Mouse (Mus musculus) cerebellum, postnatal 36 days (tissue): ENCODE measurements around the gene 2810408A11Rik.
"Not testable (repeated sequence)": the region's sequence is repeated elsewhere in the genome, so short reads cannot be mapped to it uniquely, and the experiment has no call there.

Experiments used
- DNase-seq, 2 experiments: peaks; one replicate each; pipeline ENCODE4 v3.0.0; 2021 to 2022; ENCODE audit warnings: mixed read lengths in 2 of 2

The 2810408A11Rik gene

DNA sequence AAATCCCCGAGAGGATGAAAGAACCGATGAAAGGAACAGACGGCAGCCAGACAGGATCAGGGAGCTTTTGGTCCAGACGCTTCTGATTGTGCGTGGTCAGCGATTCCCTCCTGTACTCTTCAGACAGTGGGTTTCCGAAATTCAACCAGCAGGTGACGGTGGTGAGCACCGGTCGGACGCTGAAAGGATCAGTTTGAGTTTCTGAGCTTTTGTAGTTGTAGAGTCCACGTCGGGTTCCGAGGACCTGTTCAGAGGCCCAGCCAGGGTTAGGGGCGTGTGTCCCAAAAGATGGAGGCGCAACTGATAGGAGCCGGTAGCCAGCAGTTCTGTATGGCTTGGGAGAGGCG is 20.3 kb downstream of the 2810408A11Rik start:
- DNase-seq, result peak; percentile 63 to 64

DNA sequence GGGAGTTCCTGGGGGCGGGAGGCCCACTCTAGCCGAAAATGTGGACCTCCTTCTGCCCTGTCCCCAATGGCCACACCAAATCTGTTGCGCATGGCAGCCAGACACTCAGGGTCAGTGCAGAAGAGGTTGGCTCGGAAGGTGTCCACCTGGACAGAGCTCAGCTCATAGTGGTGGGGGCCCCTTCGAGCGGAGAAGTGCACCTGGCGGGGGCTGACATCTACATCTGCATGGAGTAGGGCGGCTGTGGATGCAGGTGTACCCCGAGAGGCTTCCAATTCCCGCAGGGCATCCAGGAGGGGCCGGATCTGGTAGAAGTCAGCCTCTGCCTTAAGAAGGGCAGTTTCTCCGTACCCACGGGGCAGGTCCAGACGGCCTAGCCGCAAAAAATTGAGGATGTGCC is 21.1 kb downstream of the 2810408A11Rik start:
- no peak for DNase-seq

DNA sequence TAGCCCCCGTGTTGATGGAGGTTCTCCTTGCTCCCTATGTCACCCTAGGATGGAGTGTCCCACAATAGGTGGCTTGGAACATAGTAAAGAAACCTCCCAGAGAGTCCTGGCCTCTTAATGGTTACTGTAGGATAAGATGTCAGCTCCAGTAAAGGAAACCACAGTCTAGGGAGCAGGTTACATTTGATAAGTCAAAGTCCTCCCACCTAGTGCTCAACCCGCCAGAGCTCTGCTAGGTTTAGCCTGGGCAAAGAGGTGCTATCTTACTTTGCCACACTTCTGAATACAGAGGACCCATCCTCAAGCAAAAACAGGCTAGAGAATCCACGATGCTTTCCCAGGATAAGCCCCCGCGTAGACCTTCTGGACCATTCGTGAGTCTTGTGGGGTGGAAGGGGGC is 21.8 kb downstream of the 2810408A11Rik start:
- DNase-seq, result no peak

DNA sequence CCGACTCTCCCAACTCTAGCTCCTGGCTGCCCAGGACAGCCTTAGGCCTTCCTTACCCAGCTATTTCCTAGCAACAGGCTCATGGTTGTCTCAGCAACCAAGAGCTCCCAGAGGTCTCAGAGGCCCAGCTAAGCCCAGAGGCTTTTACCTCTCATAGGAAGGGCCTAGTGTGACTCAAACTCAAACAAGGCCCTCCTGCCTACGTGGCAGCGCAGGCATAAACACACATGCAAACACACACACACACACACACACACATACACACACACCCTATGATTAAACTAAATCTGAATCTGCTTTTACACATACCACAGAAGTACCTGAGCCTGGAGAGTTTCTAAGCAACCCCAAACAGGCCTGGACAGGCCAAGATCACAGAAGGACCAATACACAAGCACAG is 22.4 kb downstream of the 2810408A11Rik start:
- DNase-seq, result no peak

DNA sequence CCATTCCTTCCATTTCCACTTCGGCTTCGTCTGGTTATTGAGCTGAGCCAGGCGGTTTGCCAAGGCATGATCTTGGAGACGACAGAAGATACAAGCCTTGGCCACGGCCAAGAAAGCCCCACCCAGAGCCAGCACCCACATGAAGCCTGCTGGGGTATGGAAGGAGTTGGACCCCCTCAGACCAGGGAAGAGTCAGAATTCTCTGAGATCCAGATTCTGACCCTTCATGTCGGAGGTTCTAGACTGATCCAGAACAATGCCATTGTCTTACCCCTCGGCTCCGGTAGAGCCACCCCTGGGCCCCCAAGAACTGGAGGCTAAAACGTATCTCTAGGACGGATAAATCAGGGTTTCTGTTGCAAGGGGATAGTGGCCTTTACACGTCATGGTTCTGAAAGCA is 22.9 kb downstream of the 2810408A11Rik start, which contains the start of gene Tmem95:
TSS of gene Tmem95 (minus strand) at position 141 of the 400 bp plus-strand sequence.
- DNase-seq, result no peak

DNA sequence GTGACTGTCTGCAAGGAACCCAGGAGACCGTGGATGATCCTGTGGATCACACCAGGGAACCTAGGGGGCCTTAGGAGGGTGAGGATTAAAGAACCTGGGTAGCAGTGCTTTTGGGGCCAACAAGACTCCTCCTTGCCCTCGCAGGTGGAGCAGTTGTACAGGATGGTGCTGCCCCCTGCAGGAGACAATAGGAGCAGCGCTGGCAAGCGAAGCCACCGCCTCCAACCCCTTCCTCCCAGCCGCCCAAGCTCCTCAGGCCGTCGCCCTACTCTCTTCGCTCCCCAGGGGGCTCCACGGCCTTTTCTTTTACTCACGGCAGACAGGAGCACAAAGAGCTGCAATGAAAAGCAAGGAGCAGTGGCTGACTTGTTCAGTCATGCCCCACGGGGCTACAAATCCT is 23.9 kb downstream of the 2810408A11Rik start:
- peak; percentile 86 to 87 for DNase-seq

DNA sequence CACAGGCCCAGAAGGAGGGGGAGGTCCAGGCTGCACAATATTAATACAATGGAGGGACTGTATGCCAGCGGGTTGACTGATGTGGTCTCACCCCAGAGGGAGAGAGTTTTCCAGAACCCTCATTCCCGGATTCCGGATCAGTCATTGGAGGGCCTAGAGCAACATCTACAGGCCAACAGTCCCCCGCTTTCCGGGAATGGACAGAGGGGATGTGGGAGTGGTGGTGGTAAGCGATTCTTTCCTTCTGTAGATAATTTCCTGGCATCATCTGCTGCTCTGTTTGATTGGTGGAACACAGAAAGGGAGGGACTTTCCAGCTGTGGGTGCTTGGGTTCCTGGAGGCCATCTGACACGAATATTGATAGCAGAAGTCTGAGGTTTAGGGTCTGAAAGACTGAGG is 24.6 kb downstream of the 2810408A11Rik start:
- no peak for DNase-seq

DNA sequence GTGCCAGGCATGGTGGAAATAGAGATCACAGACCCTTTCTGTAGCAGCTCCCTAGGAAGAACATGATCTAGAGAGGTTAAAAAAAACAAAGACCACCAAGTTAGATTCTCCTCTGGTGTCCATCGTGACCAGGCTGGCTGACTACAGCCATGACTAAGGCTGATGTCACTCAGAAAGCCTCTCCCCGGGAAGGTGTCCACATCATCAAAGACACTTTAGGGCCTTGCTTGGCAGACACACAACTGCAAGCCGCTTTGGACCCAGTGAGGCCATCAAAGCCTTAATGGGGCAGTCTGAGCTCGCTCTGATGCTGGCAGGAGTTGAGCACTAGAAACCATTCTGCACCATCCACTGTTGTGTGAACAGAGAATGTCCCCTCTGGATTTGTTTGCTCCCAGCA is 28.3 kb downstream of the 2810408A11Rik start:
- no peak for DNase-seq

DNA sequence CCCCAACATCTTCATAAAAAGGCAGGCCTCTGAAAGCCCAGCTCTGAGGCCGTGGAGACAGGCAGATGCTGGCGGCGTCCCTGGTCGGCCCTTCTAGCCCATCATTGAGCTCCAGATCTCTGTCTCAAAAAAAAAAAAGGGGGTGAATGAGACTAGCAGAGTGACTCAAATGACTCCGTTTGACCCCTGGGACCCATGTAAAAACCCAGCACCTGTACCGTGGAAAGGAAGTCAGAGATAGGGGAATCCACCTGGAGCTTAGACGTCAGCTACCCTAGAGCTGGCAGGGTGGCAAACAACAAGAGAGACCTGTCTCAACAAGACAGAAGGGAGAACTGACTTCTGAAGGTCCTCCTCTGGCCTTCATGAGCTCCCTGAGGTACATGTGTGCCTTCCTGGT is 29.0 kb downstream of the 2810408A11Rik start:
- DNase-seq, result no peak

DNA sequence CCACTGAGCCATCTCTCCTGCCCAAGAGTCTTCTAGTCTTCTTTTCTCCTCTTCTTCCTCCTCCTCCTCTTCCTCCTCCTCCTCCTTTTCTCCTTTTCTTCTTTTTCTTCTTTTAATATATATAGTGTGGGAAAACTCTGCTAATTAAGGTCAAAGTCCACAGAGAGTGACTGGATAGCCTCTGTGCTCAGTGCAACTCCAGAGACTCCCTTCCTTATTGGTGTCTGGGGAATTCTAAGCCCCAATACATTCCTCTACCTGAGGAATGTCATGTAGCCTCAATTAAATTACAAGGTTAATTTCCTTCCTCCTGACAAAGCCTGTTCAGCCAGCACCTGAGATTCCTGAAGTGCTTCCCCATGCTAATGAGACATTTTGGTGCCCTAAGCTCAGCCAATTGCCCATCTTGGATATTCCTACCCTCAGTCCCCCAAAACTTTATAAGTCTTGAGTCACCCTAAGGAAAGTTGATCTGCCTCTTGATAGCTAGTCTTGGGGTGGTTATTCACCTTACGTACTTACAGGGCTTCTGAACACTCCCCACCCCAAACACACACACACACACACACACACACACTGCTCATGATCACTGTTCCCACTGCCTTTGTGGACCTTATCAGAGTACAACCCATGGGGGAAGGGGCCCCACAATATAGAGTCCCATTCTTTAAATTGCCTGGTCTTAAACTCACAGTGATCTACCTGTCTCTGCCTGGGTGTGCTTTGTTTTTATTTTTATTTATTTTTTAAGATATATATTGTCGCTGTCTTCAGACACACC is 30.3 kb downstream of the 2810408A11Rik start:
- DNase-seq, result no peak

DNA sequence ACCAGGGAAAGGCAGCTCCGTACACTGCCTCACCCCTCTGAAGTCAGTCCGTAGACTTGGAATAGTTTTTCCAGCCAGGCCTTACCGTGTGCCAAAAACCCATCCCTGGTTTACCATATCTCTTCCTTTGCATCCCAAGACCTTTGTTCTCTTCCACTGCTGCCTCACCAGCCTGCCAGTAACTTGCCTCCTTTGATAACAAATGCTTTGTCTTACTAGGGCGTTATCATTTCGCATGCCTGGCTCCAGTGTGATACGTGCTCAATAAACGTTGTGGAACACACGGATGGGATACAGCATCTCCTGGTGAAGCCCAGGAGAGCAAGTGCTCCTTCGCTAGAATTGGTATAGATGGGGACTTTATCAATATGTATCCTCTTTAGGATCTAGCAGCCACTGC is 33.5 kb downstream of the 2810408A11Rik start:
- no peak for DNase-seq

DNA sequence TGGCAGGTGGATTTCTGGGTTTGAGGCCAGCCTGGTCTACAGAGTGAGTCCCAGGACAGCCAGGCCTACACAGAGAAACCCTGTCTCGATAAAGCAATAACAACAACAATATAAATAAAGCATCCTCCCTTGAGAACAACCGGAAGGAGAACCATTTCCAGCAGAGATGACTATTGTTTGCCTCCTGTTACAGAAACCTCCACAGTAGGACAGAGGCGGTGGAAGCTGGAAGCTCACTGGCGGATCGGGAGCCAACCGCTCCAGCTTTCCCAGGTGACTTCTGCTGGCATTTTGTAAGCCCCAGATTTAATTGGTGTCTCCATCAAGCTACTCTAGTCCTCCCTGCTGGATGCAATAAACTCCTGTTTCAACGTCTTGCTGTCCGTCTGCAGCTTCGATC is 35.2 kb downstream of the 2810408A11Rik start:
- no peak for DNase-seq

DNA sequence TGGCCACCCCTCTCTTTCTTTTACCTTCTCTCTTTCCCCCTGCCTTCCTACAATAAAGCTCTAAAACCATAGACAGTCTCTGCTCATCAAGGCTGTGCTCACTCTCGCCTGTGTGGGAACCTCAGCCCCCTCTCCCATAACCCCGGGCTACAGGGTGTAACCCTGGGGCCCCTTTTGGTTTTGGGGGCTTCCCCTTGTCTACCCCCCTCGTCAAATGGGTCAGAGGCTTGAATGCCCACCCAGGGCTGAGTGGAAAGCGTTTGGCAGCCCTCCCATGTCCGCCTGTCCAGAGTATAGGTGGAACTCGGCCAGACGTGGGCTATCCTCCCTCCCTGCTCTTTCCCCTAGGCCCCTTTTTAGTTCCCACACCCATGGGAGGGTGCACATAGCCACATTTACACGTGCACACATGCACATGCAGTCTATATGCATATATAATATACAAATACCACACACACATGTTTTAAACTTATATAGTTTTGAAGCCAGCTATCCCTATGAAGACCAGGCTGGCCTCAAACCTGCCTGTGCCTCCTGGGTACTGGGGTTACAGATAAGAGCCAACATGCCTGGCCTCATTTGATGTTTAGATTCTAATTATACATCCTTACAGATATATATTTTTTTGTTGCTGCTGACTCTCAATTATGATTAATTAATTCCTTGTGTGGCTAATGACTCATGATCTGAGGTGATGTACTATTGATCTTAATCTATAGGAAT is 36.5 kb downstream of the 2810408A11Rik start:
- no peak for DNase-seq

DNA sequence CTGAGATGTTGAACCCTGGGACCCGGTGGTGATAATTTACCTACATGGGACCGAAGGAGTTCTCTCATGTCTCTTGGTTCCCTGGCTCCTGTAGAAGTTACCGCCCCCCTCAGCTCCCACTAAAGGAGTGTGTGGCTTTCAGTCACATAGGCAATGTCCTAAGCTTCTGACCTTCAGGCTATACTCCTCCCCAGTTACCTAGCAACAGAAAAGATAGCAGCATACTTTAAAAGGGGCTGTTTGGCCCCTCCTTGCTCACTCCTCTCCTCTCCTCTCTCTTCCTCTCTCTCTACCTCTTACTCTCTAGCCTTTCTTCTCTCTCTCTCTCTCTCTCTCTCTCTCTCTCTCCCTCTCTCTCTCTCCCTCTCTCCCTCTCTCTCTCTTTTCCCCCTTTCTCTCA is 37.1 kb downstream of the 2810408A11Rik start:
- DNase-seq, result not testable (repeated sequence)

DNA sequence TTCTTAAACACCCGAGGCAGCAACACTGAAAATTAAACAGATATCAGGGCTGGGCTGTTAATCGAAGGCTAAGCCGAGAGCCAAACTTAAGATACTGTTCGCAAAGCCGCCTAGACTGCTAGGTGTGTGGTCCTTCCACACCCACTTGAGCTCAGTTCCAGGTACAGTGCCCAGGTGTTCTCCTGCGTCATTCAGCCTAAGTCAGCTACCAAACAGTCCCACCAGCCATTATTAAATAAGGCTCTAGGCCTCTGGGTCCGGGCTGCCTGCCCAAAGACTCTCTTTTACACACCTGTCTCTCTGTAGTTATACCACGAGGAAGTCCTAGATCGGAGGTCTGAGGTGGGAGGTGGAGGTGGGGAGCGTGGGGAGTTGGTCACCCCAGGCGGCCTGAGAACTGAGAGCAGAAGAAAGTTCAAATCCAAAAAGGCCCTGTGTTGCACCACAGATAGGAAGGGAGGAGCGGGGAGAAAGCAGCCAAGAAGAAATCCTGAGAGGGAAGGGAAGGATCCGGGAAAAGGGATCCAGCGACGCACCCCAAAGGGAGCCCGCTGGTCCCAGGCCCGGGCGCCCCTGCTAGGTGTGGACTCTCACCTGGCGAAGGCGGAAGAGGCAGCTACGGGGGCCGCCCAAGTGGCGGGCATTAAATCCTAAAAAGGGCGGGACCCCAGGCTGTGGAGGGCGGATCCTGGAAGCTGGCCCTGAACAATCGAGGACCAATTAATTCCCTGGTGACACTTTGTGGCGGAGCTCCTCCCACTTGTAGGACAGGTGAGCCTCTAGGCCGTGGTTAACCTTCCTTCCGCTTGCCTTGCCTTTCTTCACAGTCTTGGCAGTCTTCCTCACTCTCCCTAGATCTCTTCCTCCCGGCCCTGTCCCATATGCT is 42.4 kb downstream of the 2810408A11Rik start, which contains the start of gene Tnk1:
TSS of gene Tnk1 (minus strand) at position 618 of the 886 bp plus-strand sequence.
- DNase-seq, result no peak

DNA sequence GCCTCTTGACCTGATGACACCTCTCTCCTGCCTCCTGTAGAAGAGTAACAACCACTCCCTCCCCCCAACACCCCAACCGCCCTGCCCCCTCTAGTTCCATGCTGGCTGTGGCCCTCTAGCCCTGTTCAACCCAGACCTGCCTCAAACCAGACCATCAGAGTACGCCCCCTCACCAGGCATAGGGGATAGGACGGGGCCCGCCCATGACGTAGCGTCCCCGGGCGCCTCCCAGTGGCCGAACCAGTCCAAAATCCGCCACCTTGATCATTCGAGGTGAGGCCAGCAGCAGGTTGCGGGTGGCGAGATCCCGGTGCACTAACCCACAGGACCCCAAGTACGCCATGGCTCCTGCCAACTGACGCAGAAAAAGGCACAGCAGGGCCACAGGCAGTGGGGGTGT is 45.4 kb downstream of the 2810408A11Rik start:
- DNase-seq, result peak; percentile 42 to 57

DNA sequence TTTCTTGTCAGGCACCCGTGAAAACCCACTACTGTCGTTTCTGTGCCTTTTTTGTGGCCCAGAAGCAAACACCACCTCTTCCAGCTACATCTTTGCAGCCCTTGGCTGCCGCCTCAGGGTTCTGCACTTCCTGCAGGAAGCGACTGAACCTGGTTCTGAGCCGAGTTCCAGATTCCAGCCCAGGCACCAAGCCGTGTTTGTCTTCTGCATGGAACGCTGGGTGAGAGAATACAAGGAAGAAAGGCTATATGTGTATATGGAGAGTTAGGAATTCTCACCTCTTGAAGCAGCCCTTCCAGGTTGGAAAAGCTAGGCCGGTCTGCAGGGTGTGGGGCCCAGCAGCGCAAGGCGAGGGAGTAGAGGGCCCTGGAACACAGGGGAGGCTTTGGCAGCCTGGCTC is 46.1 kb downstream of the 2810408A11Rik start:
- DNase-seq, result no peak

DNA sequence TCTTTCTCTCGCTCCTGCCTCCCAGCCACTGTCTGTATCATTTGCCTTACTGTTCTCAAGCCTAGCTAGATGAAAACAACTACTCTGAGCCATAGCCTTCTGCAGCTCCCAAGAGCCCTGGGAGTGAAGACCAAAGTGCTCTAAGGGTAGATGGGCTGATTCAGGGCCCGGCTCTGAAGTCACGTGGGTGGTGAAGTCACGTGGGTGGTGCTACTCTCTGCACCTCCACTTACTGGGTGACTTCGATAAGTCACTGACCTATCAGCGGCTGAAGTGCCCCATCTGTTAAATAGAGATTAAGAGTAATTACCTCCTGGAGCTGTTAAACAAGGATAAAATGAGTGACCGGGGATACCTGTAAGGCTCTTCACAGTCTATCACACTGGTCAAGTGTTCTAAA is 46.8 kb downstream of the 2810408A11Rik start:
- no peak for DNase-seq

DNA sequence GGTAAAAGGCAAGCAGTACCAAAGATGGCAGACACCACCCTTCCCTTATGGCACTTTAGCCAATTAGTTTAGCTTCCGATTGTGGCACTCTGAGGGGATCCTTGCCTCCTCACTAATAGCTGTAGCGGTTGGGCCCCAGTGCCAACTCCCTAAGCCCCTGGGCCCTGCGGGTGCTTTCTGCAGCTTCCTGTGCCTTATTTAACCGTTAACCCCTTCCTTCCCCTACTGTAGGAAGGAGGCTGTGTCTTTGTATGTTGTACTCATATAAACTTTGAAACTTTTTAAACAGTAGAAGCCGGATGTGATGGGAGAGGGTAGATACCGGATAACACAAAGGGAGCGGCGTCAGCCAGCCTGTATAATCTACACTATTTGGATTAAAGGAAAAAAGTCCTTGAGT is 50.0 kb downstream of the 2810408A11Rik start:
- DNase-seq, result no peak

DNA sequence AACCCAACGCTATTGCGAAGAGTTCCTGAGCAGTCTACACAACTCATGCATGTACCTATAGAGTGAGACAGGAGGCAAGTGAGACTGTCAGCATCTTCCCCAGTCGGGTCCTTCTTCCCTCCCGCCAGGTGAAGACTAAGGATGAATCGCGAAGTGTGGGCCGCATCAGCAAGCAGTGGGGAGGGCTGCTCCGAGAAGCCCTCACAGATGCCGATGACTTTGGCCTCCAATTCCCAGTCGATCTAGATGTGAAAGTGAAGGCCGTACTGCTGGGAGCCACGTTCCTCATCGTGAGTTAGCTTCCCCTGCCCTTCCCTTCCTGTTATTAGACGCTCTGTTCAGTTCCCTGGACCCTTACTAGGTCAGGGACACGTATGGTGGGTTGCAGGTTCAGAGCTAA is 50.9 kb downstream of the 2810408A11Rik start:
- no peak for DNase-seq

DNA sequence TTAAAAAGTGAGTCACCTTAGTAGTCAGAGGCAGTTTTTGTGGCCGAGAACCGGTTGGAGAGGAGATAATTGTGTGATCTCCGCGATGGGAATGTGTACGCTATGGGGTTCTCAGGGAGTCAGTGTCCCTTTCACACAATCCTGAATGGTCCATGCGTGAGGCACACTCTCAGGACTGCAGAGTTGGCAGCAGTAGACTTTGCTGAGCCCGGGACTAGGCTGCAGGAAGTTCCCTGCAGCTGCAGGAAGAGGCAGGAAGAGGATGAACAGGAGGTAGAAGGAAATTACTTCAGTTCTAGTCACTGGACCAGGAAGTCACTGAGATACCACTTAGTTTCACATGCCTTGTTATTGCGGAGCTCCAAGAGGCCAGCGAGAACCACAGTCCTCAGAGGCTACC is 51.7 kb downstream of the 2810408A11Rik start:
- no peak for DNase-seq

DNA sequence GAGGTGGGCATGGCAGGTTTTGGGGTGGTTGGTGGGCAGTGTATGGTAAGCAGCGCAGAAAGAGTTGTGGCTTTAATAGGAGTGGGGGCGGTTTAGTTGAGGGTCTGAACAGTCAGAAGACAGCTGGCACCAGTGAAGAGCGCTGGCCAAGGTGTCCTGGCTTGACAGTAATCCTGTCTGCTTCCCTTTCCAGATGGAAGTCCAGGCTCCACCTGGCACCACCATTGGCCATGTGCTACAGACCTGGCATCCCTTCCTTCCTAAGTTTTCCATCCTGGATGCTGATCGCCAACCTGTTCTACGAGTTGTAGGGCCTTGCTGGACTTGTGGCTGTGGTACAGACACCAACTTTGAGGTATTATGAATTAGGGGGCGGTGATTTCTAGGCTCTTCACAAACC is 52.8 kb downstream of the 2810408A11Rik start:
- peak; percentile 69 to 78 for DNase-seq
